Mouse (Mus musculus) T-helper 1 cell (primary cell): ENCODE measurements around the gene Cox6b2.

ENCODE experiments used
- in situ Hi-C: fragments of 300-600 bp; cut with MboI, MseI; formaldehyde crosslinking; loops from one replicate; pipeline ENCODE4 v1.15.1; 2025; ENCODE audit warnings: high pct_unique_total_duplicates

Cox6b2 gene

GRCm38 (mm10) chr7:4752821-4753570 is at the start of gene Cox6b2:
TSS of gene Cox6b2 (minus strand) at chr7:4753094.
- in situ Hi-C loops, result no loop called here

- in situ Hi-C loops, result no loop called here
Observed at GRCm38 (mm10) chr7:4802247-4802646, 49.4 kb upstream of the Cox6b2 start.

DNA sequence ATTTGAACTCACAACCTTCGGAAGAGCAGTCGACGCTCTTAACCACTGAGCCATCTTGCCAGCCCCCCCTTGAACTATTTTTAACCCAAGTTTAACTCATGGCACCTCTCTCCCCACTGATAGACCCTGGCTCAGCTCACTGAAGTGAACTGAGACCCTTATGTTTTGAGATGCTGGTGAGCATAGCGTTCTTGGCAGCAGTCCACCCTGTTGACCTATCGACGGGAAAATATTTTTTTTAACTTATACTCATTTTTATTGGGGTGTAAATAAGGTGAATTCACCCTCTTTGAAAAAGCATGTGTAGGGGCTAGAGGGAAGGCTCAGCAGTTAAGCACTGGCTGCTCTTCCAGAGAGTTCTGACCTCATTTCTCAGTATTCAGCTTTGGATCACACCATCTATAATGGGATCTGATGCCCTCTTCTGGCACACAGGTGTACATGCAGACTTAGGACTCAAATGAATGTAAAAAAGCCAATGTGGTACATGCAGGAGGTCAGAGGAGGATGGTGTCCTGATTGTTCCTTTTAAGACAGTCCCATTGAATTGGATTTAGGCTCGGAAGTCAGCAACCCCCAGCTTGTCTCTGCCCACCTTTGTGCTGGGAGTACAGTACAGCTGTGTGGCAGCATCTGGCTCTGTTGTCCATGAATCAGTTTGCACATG is 43.0 kb upstream of the Cox6b2 start:
- in situ Hi-C loops, result loop anchor here (10.0 kb wide), 1 partner anchor 121 kb away; no protein-coding TSS in a partner anchor

- in situ Hi-C loops, result loop anchor here (10.0 kb wide), 1 partner anchor 120 kb away; no protein-coding TSS in a partner anchor
Observed at GRCm38 (mm10) chr7:4794631-4795168, 41.8 kb upstream of the Cox6b2 start.

DNA sequence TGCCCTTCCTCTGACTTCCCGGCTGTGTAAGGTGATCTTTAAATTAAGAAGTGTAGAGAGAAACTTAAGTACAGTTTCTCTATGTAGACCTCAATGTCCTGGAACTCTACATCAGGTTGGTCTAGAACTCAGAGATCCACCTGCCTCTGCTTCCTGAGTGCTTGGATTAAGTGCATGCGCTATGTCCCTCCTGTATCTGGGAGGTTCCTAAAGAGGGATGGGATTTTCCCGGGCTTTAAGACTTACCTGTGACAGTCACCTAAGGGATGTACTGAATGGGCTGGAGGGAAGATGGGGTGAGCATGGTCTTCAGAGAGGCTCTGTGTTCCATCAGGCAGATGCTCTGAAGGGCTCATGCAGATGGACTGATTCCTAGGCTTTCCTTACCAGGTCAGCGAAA is 40.8 kb upstream of the Cox6b2 start:
- in situ Hi-C loops, result loop anchor here (10.0 kb wide), 1 partner anchor 119 kb away; no protein-coding TSS in a partner anchor

DNA sequence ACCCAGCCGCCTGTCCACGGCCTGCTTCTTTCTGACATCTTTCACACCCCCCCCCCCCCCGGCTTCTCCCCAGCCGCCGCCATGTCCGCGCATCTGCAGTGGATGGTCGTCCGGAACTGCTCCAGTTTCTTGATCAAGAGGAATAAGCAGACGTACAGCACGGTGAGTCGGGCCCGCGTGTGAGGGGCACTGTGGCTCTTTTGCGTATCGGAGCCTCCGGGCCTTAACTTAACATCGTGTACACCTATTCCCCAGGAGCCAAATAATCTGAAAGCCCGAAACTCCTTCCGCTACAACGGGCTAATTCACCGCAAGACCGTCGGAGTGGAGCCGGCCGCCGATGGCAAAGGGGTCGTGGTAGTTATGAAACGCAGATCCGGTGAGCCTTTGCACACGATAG is 40.4 kb upstream of the Cox6b2 start:
- in situ Hi-C loops, result loop anchor here (10.0 kb wide), 1 partner anchor 118 kb away; no protein-coding TSS in a partner anchor

DNA sequence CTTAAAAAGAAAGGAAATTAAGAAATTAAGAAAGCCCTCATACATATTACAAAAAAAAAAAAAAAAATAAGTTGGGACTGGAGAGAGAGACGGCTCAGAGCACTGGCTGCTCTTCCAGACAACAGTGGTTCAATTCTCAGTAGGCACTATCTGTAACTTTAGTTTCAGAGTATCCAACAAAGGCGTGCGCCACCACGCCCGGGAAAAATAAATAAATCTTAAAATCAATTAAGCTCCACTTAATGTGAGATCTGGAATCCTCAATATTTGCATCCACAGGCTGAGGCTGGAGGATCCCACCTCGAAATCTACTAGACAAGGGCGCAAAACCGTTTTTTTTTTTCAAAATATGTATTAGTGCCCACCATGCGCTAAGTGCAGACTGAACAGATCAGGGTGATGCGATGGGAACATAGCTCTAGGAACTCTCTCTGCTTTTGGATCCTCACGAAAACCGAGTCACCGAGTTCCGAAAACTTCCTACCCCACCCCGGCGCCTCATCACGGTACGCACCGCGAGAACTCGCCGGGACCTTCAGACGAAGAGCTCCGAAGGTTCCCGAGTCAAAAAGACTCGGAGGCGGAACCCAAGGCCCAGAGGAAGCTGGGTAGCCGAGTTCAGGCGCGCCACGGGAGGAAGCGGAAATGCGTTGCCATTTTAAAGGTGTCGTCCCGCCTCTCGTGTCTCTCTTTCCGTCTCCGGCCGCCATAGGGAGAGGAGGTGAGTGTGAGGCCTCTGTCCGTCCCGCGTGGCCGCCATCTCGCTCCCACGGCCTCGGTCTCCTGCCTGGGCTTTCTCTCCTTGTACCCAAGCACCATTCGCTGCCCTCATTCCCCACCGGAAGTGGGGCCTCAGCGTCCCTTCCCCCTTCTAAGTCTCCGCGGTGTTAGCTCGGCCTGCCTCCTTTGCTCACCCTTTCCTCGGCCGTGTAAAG is 39.7 kb upstream of the Cox6b2 start, which contains the start of gene Rpl28:
Gene Rpl28 (plus strand): TSS at position 597 of the 935 bp plus-strand sequence.
- in situ Hi-C loops, result loop anchor here (10.0 kb wide), 1 partner anchor 118 kb away; no protein-coding TSS in a partner anchor

DNA sequence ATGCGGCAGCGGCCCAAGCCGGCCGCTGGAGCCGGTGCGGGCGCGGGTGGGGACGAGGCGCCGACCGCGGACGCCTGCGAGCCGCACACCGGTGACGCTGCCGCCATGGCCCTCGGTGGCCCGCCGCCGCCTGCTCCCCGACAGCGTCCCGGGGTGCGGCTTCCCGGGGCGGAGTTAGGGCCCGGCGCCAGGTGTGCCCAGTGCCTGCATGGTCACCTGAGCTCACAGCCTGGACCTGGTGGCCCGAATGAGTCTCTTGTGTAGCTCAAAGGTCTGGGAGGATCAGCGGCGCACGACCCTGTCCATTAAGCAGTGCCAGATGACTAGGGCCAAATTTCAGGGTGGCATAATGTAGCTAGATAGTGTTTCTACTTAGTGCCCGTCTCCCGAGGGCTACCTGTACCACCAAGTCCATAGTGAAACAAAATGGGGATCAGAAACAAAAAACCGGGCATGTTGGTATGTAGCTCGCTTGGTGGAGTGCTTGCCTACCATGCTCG is 36.6 kb upstream of the Cox6b2 start, which contains the start of gene Tmem238:
Gene Tmem238 (minus strand): TSS at position 221 of the 500 bp plus-strand sequence.
- in situ Hi-C loops, result loop anchor here (5.0 kb wide), 2 partner anchors 47 to 97 kb away; partner anchors contain the start of genes Brsk1 and Kmt5c

DNA sequence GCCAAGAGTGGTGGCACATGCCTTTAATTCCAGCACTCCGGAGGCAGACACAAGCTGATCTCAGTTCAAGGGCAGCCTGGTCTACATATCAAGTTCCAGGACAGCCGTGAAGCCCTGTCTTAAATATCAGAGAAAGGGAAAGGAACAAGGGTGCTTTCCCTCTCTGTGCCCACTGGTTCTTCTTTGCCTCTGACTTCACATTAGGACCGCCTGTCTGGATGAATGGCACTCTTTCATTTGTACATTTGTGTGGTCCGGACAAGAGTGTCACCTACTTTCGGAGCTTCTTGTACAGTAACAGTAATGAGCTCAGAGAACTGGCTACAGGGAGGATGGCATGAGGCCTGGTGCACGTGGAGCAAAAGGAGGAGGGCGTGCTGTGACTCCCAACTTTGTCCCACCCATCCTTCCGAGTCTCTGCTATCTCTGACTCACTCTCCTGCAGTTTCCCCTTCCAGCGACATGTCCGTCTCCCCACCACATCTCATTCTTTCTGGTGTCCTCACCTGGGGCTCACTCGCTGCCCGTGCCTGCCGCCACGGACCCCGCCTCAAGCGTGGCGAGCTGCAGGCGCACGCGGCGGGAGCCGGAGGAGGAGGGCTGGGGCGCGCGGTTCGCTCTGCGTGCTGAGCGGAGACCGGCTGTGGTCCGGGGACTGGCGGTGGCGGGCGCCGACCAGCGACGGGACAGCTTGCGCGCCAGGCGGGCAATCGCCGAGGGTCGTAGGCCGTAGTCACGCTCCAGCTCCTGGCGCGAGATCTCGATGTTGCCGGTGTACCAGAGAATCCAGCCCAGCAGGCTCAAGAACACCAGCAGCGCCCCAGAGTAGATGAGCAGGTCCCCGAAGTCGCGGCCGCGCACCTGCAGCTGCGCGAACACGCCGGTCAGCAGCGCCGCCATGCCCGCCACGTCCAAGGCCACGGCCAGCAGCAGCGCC is 35.9 kb upstream of the Cox6b2 start:
- in situ Hi-C loops, result loop anchor here (5.0 kb wide), 2 partner anchors 46 to 96 kb away; partner anchors contain the start of genes Brsk1 and Kmt5c

- in situ Hi-C loops, result no loop called here
Observed at GRCm38 (mm10) chr7:4783667-4784268, 30.9 kb upstream of the Cox6b2 start.

- in situ Hi-C loops, result no loop called here
Observed at GRCm38 (mm10) chr7:4782759-4783158, 29.9 kb upstream of the Cox6b2 start, which contains the start of the genes Il11 and Tmem190. TSS of gene Il11 (minus strand) at chr7:4782859. TSS of gene Tmem190 (plus strand) at chr7:4782937.

GRCm38 (mm10) chr7:4782130-4782529 is 29.2 kb upstream of the Cox6b2 start:
- in situ Hi-C loops, result no loop called here

DNA sequence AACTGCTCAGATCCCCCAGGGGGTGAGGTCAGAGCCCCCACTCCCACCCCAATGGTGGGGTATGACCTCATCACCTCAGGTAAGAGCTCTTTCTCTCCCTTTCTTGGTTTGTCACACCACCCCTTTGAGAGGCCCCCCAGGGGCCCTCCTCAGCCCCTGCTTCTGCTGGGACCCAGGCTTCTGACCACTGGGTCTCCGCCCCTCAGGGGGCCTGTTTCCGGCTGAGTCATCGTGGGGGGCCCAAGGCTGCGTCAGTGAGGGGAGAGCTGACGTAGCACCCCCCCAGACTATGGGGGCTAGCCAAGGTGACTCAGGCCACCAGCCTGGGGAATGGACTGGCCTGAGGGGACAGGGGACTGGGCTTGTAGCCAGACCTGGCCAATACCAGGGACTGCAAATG is 27.0 kb upstream of the Cox6b2 start:
- in situ Hi-C loops, result no loop called here

- in situ Hi-C loops, result no loop called here
Observed at GRCm38 (mm10) chr7:4777851-4778637, 25.1 kb upstream of the Cox6b2 start.

GRCm38 (mm10) chr7:4776861-4777830 is 24.3 kb upstream of the Cox6b2 start:
- in situ Hi-C loops, result no loop called here

DNA sequence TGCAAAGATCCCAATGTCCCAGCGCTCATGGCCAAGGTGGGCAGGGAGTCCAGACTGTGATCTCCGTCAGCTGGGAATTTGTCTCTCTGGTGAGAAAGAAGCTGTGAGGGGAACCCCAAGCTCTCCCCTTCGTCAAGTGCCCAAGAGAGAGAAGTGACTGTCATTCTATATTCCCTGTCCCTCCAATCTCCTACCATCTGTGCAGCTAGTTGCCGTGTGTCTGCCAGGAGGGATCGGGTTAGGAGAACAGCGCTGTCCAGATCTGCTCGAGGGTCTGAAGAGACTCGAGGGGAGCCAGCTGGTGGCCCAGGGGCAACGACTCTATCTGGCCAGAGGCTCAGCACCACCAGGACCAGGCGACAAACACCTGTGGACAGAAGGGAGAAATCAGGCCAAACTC is 23.2 kb upstream of the Cox6b2 start:
- in situ Hi-C loops, result no loop called here

- in situ Hi-C loops, result no loop called here
Observed at GRCm38 (mm10) chr7:4771202-4771601, 18.3 kb upstream of the Cox6b2 start, which contains the start of gene Fam71e2. TSS of gene Fam71e2 (minus strand) at chr7:4771302.
